8 mouse cellular contexts compared by ENCODE assay signal in the genomic region with DNA sequence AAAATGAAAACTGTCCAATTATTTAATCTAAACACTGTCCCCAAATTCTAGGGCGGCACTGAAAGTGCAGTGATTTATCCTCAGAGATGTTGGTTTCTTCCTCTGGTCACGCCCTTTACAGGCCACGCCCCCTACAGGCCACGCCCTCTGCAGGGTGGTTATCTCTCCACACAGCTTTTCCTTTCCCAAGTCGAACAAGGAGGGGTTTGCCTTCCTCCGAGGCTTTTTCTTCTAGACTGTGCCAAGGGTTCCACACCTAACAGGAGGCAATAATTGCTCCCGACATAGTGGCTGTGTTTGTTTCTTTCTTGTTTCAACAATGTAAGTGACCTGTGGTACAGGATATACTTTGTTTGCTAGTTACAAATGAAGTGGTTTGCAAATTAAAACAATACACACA. TPM values are rescaled to one million over a fixed set of nuclear protein-coding genes. Genes with fewer than 3 reads are reported as not detected.
A peak's percentile ranks its signal among the peaks of the same experiment; 100 is the strongest.
DNase-seq lines count a peak whose midpoint lies in the region; ATAC-seq lines count a peak whose summit lies in the region.

No protein-coding gene starts in this region.

- WGBS in heart, embryonic 12.5 days, result 30% methylated on average over 7 of the region's 7 CpGs
- WGBS in forebrain, embryonic 12.5 days, result 42% methylated on average over 7 of the region's 7 CpGs

- DNase-seq in heart, adult 18-20 months, result peak; percentile 84 to 91
- DNase-seq in kidney, postnatal 14 days, result peak; percentile 61
- peak; percentile 47 for DNase-seq in skeletal muscle tissue, adult 2 months (ENCODE audit: low read depth, low spot score)
- DNase-seq in layer of hippocampus, postnatal 10 days (ENCODE audit: low spot score in 2 of 2), result no peak

- no peaks in the 10 kb centered on the region for H3K27me3 ChIP-seq in heart, embryonic 12.5 days (replicated peaks)
- H3K27me3 ChIP-seq in forebrain, embryonic 12.5 days, result 0 out of 2 replicates have a peak, but pooled peaks cover 3% of the 10 kb centered on the region

- no peak overlapping the region for H3K27ac ChIP-seq in heart, embryonic 12.5 days (ENCODE audit: poor library complexity, severe bottlenecking)
- H3K27ac ChIP-seq in forebrain, embryonic 12.5 days, result no peak overlapping the region

- no peaks in the 10 kb centered on the region for H3K9me3 ChIP-seq in heart, embryonic 12.5 days (replicated peaks)
- H3K9me3 ChIP-seq in forebrain, embryonic 12.5 days, result no peaks in the 10 kb centered on the region

- ATAC-seq in heart, embryonic 12.5 days (ENCODE audit: insufficient number of reproducible peaks, low FRiP score), result no peak; the same call in 1 of the 2 replicates
- ATAC-seq in common myeloid progenitor, adult 5-6 weeks (replicated peaks; ENCODE audit: low read depth, poor library complexity, severe bottlenecking), result peak; percentile 81
- ATAC-seq in forebrain, embryonic 12.5 days (ENCODE audit: low FRiP score), result no peak
- no peak for ATAC-seq in monocyte, adult 5-6 weeks (replicated peaks; ENCODE audit: insufficient number of reproducible peaks, low FRiP score, low TSS enrichment, poor library complexity, severe bottlenecking)

- no peak overlapping the region for H3K4me3 ChIP-seq in heart, embryonic 12.5 days
- no peak overlapping the region for H3K4me3 ChIP-seq in forebrain, embryonic 12.5 days (replicated peaks)

- no peaks in the 10 kb centered on the region for H3K36me3 ChIP-seq in heart, embryonic 12.5 days
- no peaks in the 10 kb centered on the region for H3K36me3 ChIP-seq in forebrain, embryonic 12.5 days (replicated peaks)

- no peak overlapping the region for H3K9ac ChIP-seq in heart, embryonic 12.5 days
- H3K9ac ChIP-seq in forebrain, embryonic 12.5 days, result no peak overlapping the region

- H3K4me2 ChIP-seq in heart, embryonic 12.5 days, result no peak overlapping the region
- H3K4me2 ChIP-seq in forebrain, embryonic 12.5 days, result no peak overlapping the region

- peaks cover 24% of the 10 kb centered on the region for H3K4me1 ChIP-seq in heart, embryonic 12.5 days (replicated peaks)
- H3K4me1 ChIP-seq in forebrain, embryonic 12.5 days, result no peaks in the 10 kb centered on the region

RNA-seq across cellular contexts. Expression of a gene that starts 21.0 kb away (rescaled TPM):
- total RNA-seq in heart, adult 18-20 months (2021), result 100 to 1,000 TPM; 384 to 401 TPM
- 53.4 and 53.5 TPM in 2 replicates for polyA plus RNA-seq in heart, embryonic 12.5 days (2016; fragmentation: Nextera tagmentation; extraction: Ambion mirVana)
- 11.7 and 20.1 TPM in 2 replicates for total RNA-seq in common myeloid progenitor, adult 5-6 weeks (2017)
- total RNA-seq in layer of hippocampus, postnatal 10 days (2021), result 10 to 100 TPM; 81.9 to 87.6 TPM
- polyA plus RNA-seq in forebrain, embryonic 12.5 days (2016; fragmentation: Nextera tagmentation; extraction: Ambion mirVana), result 16.5 and 17.7 TPM in 2 replicates
- 62.1 to 195 TPM (median 62.9 TPM) in 3 replicates for total RNA-seq in monocyte, adult 5-6 weeks (2017)

Comparison
In these comparisons a context has a peak if more than half of its experiments do, and no peak if none do; other contexts are left out.
1. DNase-seq: peak in heart, adult 18-20 months (2 of 2), kidney, postnatal 14 days (single experiment) and skeletal muscle tissue, adult 2 months (single experiment); none in layer of hippocampus, postnatal 10 days (0 of 2).